Mouse (Mus musculus): ENCODE data around the gene Cacna2d3.

DNA sequence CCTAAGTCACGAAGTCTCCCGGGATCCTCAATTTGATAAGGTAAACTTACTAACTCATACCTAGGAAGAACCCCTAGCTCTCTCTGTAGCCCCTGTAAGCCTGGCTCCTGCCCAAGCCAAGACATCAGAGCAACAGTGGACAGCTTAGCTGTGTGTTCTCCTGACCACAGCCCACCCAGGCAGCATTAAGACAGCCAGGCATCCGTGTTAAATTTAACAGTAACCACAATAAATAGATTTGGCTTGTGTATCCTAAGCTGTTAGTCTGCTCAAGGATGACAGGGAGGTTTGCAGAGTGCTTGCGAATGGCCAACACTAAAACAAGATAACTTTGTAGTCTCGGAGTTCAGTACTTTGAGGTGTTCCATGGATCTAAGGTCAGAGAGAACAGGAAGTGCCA is 768.3 kb downstream of the Cacna2d3 start:
- no peak for TF ChIP-seq EP300 (IDR thresholded peaks at IDR 0.05; ENCODE audit: low read depth)
- no peak for TF ChIP-seq CTCF (IDR thresholded peaks at IDR 0.05; ENCODE audit: low read depth)

All from liver, postnatal 0 days (tissue).